Mouse (Mus musculus): ENCODE results near the gene Cd72. TPM values are rescaled to one million over a fixed set of nuclear protein-coding genes. Genes with fewer than 3 reads are reported as not detected.

Cd72 gene
- total RNA-seq, 1 experiment from 2014 or later, result 313 TPM

DNA sequence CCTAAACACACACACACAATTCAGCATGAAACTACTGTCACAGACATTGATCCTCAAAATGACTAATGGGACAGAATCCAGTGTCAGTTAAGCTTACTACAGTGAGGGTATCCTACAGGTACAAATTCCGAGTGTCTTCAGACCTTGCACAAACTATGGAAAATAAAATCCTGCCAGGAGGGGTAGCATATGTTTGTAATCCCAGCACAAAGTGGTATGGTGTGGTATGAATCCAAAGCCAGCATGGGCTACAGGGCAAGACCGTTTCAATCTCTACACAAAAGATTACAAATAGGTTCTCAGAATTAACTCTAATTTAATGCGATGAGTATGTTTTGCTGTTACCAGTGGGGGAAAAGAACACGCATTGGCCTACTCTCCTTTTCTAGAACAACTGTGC lies 12.8 kb downstream of the Cd72 start, which contains the start of gene Tesk1:
Tesk1 (plus strand) TSS at position 301 of the 400 bp plus-strand sequence.
- no peak for ATAC-seq (ENCODE audit: extremely low read depth, insufficient number of reproducible peaks, low FRiP score, poor library complexity, severe bottlenecking)

DNA sequence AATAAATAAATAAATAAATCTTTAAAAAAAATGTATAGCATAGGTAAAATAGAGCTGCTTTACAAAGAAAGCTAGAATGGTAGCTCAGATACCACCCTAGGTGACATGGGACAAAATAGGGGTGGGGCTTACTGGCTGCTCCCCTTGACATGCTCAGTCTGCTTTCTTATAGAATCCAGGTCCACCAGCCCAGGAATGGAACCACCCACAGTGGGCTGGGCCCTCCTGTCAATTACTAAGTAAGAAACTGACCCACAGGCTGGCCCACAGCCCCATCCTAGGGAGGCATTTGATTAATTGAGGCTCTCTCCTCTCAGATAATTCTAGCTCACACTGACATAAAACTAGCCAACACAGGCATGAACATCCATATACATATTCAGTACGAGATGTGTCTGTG lies 21.6 kb downstream of the Cd72 start:
- ATAC-seq (ENCODE audit: extremely low read depth, insufficient number of reproducible peaks, low FRiP score, poor library complexity, severe bottlenecking), result no peak

DNA sequence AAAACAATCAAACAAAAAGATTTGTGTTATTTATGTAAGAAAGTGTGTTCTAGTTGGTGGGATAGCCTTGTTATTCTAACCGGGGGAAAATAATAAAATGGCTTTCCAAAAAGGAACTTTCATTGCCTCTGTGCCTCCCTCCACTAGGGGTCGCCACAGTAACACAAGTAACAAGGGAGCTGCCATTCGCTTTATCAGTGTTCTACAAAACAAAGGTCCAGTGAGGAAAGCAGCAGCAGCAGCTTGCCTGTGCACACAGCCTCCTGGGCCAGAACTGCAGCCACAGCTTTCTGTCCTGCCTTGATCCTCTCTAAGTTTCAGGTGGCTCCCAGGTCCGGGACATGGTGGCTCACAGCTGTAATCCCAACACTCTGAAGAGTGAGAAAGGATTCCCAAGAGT lies 22.7 kb downstream of the Cd72 start:
- peak; percentile 79 for ATAC-seq (ENCODE audit: extremely low read depth, insufficient number of reproducible peaks, low FRiP score, poor library complexity, severe bottlenecking)

DNA sequence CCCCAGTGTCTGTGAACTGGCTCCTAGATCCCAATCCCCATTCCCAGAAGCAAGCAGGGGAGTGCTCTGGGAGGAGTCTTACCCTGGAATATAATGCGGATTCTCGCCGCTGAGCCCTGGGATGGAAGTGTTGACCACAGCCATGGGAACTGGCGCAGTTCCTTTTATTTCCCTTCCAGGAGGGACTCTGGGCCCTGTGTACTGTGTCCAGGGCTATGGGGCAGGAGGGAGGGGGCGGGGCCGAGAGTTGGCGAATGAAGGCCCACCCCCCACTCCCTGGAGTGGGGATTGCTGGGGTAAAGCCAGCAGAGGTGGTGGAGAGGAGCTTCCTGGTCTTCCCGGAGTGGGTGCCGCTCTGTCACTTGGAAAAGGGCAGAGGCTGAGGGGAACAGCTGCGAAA lies 25.5 kb downstream of the Cd72 start, which contains the start of gene Fam166b:
Fam166b (minus strand) TSS at position 189 of the 400 bp plus-strand sequence.
- no peak for ATAC-seq (ENCODE audit: extremely low read depth, insufficient number of reproducible peaks, low FRiP score, poor library complexity, severe bottlenecking)

DNA sequence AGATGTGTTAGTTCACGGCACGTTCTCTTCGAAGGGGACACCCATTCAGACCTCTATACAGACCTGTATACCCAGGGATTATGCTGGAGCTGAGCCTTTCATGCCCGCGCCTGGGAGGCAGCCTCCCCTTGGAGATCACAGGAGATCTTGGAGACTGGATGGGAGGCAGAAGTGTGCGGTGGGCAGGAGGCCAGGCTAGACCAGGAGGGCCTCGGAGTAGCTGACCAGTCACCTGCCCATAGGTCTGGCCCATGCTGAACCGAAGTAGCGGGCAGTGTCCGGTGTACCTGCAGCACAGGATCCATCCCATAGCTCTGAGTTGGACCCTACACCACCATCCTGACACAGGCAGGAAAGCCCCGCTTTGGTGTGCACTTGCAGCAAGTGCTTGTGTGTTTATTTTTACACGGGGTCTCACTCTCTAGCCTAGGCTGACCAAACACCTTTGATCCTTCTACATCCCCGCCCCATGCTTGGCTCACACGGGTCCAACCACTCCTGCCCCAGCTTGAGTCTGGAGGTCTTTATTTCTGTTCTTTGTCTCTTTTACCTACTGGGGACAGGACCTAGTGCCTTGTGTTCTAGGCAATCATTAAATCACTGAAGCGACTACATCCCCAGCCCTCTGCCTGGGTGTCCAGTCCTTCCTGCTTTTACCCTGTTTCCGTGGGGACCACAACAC lies 26.1 kb downstream of the Cd72 start:
- no peak for ATAC-seq (ENCODE audit: extremely low read depth, insufficient number of reproducible peaks, low FRiP score, poor library complexity, severe bottlenecking)

DNA sequence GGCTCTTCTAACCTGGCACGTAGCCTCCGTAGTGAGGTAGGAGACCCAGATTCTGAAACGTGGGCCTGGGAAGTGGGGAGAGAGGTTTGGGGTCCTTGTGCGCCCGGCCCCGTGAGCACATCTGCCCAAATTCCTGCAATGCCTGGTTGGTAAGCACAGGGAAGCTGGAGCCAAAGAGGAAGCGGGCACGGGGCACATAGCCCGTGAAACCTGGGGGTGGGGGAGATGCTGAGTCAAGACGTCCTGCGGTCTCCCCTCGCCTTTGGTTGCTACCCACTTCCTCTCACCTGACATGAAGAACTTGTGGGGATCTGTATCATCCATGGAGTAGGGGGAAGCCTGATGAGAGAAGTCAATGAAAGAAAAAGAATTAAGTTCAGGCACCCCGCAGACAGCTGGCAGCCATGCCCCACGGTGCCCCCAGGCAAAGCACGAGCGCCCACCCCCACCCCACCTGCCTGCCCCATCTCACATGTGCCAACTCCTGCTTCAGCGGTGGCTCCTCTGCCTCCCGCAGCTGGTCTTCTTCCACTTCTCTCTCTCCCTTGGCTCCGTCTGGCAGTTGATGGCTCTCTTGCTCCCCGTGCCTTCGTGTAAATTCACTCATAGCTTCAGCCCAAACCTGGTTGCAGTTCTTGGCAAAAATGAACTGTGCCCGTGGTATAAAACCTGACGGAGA lies 26.8 kb downstream of the Cd72 start:
- ATAC-seq (ENCODE audit: extremely low read depth, insufficient number of reproducible peaks, low FRiP score, poor library complexity, severe bottlenecking), result no peak; the same call in 1 of the 2 replicates

DNA sequence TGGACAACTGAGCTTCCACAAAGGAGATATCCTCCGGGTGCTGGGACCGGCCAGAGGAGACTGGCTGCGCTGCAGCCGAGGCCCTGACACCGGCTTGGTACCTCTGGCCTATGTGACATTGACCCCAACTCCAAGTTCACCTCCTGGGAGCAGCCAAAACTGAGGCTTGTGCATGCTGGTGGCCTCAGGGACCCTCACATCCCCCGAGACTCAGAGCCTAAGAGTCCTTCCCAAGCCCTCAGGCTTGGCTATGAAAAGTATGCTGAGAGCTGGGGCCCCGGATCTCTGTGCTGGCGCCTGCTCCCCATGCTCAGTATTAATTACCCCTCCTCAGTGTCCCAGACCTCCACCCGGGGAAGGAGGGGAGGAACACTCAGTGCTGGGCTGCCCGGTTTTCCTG lies 27.9 kb downstream of the Cd72 start:
- ATAC-seq (ENCODE audit: extremely low read depth, insufficient number of reproducible peaks, low FRiP score, poor library complexity, severe bottlenecking), result no peak

DNA sequence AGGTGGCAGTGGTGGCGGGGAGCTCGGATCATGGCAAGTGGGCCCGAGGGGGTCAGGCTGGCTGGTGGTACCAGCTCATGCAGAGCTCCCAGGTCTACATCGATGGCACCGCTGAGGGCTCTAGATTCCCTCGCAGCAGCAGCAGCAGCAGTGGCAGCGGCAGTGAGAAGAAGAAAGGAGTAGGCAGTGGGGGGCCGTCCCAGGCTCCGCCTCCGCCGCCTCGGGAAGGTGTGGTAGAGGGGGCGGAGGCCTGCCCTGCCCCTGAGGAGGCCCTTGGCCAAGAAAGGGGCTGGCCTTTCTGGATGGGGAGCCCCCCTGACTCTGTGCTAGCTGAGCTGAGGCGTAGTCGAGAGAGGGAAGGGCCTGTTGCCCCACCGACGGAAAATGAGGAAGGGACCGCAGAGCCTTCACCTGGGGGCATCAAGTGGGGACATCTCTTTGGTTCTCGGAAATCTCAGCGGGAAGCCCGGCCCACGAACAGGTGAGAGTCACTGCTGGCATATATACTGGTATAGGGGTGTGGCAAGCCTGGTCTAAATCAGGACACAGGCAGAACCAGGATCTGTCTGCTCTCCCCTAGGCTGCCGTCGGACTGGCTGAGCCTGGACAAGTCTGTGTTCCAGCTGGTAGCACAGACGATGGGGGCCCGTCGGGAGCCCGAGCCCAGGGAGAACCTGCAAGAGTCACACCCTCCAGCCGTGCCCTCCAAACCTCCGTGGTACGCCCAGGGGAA lies 28.6 kb downstream of the Cd72 start:
- ATAC-seq (ENCODE audit: extremely low read depth, insufficient number of reproducible peaks, low FRiP score, poor library complexity, severe bottlenecking), result no peak

DNA sequence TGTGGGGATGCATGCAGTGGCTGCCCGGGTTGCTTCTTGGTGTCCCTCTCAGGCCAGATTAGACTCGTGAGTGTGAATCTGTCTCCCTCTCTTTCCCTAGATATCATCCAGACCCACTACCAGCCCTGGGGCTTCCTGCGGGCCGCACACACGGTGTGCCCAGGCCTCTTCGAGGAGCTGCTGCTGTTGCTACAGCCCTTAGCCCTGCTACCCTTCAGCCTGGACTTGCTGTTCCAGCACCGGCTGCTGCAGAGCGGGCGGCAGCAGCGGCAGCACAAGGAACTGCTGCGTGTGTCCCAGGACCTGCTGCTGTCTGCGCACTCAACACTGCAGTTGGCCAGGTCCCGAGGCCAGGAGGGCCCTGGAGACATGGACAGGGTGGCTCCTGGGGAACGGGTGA lies 29.2 kb downstream of the Cd72 start:
- no peak for ATAC-seq (ENCODE audit: extremely low read depth, insufficient number of reproducible peaks, low FRiP score, poor library complexity, severe bottlenecking)

DNA sequence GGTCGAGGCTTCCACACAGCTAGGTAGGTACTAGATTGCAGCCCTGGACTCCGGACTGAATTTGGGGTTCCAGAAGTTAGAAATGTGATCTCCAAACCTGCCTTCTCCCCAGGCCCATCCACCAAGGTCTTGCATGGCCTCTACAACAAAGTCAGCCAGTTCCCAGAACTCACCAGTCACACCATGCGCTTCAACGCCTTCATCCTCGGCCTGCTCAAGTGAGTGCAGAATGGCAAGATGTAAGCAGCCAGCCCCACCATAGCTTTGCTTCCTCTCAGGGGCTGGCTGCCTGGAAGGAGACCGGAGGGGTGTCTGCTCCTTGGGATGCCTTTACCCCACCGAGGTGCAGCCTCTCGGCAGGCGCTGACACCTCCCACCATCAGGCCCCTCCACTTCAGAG lies 30.4 kb downstream of the Cd72 start:
- ATAC-seq (ENCODE audit: extremely low read depth, insufficient number of reproducible peaks, low FRiP score, poor library complexity, severe bottlenecking), result no peak

DNA sequence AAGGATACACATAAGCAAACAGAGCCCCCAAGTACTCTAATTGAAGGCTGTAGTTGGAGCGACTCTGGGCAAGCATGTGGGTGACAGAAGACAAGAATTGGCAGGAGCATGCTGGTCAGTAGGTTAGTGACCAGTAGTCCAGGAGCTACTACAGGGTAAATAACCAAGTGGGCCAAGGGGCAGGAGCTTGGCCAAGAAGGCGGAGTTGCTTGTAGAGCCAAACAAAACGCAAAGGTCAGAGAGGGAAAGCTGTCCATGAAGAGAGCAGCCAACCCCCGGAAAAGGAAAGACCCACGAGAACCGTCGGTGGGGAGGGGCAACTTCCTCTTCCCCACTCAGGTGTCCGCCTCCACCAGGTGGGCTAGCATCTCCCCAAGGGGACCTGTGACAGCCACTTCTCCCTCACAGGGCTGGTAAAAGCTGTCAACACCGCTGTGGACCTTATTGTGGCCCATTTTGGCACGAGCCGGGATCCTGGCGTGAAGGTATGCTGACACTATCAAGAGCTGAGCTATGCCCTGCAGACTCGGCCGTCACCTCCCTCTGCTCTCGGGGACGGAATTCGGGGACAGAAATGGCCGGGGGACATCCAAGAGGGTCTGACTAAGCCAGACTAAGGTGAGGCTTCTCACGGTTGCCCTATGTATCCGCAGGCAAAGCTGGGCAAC lies 31.0 kb downstream of the Cd72 start:
- no peak for ATAC-seq (ENCODE audit: extremely low read depth, insufficient number of reproducible peaks, low FRiP score, poor library complexity, severe bottlenecking)

DNA sequence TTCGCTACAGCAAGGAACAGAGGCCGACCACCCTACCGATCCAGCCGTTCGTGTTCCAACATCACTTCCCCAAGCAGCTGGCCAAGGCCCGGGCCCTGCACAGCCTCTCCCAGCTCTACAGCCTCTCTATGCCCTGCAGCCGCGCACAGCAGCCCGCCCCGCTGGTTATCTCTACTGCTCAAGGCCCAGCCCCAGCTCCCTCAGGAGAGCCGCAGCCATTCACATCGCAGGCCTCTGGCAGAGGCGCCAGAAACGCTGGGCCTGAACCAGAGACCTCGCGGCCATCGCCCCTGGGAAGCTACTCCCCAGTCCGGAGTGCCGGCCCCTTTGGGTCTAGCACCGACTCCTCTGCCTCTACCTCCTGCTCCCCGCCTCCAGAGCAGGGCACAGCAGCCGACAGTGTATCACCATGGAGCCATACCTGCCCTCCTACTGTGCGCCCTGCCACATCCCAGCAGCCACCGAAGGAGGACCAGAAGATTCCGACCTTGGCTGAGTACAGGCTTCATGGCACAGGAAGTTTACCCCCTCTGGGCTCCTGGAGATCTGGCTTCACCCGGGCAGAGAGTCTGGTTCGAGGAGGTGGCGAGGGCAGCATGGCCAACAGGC lies 32.7 kb downstream of the Cd72 start:
- ATAC-seq (ENCODE audit: extremely low read depth, insufficient number of reproducible peaks, low FRiP score, poor library complexity, severe bottlenecking), result no peak

DNA sequence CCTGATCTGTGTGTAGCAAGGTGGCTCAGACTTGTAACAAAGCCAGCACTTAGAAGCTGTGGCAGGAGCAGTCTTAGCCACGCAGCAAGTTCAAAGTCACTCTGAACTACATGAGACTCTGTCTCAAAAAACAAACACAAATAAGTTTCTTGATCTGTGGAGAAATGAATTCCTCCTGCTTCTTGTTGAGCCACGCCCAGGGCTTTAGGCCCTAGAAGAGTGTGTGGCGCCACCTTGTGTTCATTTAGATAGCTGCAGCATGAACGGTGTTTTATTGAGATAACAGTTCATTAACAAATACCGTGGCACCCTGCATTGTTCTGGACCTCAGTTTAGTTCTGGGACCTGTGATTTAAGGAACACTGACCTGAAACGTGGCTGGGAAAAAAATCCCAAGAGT lies 34.1 kb downstream of the Cd72 start:
- peak; percentile 31; the same call in 1 of the 2 replicates for ATAC-seq (ENCODE audit: extremely low read depth, insufficient number of reproducible peaks, low FRiP score, poor library complexity, severe bottlenecking)

DNA sequence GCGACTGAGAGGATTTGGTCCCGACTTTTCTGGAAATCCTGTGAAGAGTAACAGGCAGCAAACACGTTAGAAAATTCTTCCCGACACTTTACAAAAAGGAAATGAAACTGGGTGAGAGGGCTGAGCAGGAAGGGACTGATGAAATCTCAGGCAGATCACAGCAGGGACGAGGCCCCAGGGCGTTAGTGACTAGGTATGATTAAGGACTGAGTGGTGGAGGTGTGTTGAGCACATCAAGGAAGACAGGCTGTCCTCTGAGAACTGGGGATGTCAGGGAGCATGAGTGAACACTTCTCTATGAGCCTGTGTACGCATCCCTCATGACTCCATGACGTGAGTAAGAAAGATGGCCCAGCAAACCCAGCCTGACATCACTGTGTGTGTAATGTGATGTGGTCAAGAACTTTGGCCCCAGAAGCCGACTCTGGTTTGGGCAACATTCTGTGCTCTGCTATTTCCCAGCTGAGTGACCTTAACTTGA lies 34.6 kb downstream of the Cd72 start:
- no peak for ATAC-seq (ENCODE audit: extremely low read depth, insufficient number of reproducible peaks, low FRiP score, poor library complexity, severe bottlenecking)

DNA sequence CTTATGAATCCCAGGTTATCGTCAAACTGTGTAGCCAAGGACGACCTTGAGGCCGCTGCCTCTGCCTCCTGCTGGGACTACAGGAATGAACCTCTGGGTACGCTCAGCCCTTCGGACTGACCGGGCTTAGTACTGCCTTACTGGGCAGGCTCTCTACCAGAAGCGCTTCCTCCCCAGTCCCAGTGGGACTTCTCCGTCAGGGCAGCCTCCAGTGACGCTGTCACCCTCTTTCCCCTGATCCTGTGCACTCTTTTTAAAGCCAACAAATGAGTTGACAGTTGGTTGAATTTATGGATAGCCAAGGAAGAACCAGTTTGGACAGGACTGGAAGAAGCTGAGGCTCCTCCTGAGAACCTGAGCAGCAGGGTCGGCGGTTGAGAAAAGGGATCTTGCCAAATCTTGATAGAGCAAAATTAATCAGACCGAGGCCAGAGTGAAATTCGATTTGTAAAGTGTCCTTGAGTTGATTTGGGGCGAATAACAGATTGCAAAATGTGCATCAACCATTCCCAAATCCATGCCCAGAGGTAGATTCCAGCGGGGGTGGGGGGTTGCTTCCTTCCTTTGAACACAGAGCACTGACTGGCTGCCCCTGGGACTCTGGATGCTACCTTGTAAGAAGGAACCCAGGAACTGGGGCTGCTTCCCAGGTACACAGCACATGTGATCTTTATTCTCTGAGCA lies 35.3 kb downstream of the Cd72 start:
- no peak for ATAC-seq (ENCODE audit: extremely low read depth, insufficient number of reproducible peaks, low FRiP score, poor library complexity, severe bottlenecking)

DNA sequence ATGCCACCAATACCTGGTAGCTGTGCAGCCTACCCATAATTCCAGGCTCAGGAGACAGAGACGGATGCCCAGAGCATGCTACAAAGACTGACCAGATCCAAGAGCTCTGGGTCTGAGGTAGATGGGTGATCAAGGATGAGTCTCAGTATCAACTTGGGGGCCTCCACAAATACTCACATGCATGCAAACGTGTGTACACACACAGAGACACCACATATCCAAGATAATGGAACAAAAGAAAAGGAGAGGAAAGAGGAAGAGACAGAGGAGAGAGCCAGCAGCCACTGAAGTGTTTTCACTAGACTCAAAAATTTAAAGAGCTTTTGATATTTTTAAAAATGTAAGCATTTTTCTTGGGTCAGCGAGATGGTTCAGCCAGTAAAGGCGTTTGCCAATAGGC lies 36.0 kb downstream of the Cd72 start:
- ATAC-seq (ENCODE audit: extremely low read depth, insufficient number of reproducible peaks, low FRiP score, poor library complexity, severe bottlenecking), result no peak

DNA sequence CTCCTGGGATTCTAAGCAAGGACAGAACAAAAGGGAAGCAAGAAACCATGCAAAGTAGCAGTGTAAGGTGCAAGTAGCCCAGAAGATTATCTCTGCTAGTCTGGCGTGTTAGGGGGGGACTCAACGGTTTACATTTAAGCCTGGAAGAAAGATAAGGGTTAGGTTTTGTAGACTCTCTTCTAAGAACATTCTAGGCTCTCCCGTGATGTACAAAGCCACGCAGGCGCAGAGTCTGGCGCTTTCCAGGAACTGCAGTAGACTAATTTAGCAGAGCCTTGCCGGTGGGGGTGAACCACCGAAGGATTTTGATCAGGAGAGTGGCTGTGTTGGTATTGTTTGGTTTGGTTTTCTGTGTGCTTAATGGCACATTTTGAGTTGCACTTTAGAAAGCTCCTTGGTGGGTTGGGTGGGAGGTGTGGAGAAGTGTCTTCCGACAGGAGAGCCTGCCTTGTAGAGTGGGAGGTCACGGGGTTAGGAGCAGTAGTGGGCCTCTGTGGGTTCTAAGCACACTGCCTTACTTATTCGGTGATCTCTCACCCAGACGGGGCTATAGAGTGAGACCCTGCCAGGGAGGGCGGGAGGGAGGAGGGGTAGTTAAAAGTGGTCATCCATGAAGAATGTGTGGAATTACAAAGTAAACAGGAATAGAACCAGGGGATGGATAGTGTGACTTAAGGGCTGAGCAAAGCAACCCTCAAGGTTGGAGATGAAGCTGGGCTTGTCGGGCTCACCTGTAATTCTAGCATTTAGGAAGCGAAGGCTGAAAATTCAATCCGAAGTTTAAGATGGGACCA lies 37.0 kb downstream of the Cd72 start:
- ATAC-seq (ENCODE audit: extremely low read depth, insufficient number of reproducible peaks, low FRiP score, poor library complexity, severe bottlenecking), result no peak

DNA sequence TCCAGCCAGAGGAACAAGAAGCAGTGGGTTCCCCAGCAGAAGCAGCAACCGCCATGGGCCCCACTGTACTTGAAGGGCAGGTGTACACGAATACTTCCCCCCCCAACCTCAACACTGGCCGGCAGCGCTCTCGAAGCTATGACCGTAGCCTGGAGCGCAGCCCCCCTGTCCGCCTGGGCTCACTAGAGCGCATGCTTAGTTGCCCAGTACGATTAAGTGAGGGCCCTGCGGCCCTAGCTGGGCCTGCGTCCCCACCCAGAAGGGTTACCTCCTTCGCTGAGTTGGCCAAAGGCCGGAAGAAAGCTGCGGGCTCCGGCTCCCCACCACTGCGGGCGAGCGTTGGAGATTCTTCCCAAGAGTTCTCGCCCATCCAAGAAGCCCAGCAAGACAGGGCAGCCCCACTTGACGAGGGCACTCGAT lies 38.3 kb downstream of the Cd72 start:
- no peak for ATAC-seq (ENCODE audit: extremely low read depth, insufficient number of reproducible peaks, low FRiP score, poor library complexity, severe bottlenecking)

Data from neutrophil, adult 5-6 weeks (primary cell).